Mouse (Mus musculus) liver, embryonic 14.5 days (tissue): ENCODE measurements at regions not wholly inside any gene's neighbourhood (a gene's known extent, or its start where the extent isn't known, plus 50 kb on each side); places are given as distances from the start of the nearest gene placed in this dataset.

ENCODE experiments used
- ATAC-seq: fragments of 200-750 bp; cut with Nextera tagmentation; 2 replicates; pipeline ENCODE4 v1.8.0; 2017; ENCODE audit warnings: moderate number of reproducible peaks, mild to moderate bottlenecking, moderate library complexity; ENCODE audit not compliant: insufficient read depth
- DNase-seq, 3 experiments: peaks; one replicate each; pipeline ENCODE4 v3.0.0-alpha.2; 2012 to 2013; ENCODE audit warnings: low read depth in 3 of 3, low spot score in 3 of 3
- H3K27ac ChIP-seq: fragments of 300-500 bp; sonication (generic); 2 replicates; pipeline ENCODE4 v1.5.1; 2014; ENCODE audit warnings: moderate library complexity, mild to moderate bottlenecking, control low read depth, inconsistent platforms
- H3K27me3 ChIP-seq: fragments of 300-500 bp; sonication (generic); 2 replicates; pipeline ENCODE4 v1.6.1; 2014; ENCODE audit warnings: mild to moderate bottlenecking, low read length, moderate library complexity; ENCODE audit not compliant: control insufficient read depth, insufficient read depth
- H3K36me3 ChIP-seq: fragments of 300-500 bp; sonication (generic); replicated peaks from 2 replicates; pipeline ENCODE4 v1.6.1; 2014; ENCODE audit warnings: low read depth; ENCODE audit not compliant: control insufficient read depth, insufficient read depth
- H3K4me1 ChIP-seq, 2 experiments: fragments of 200-500 bp in 1 of 2; fragments of 300-500 bp in 1 of 2; sonication (generic) in 1 of 2; replicated peaks; 2 replicates each; pipeline ENCODE4 v1.6.1; 2012 to 2014; ENCODE audit warnings: antibody characterized with exemption in 1 of 2, inconsistent platforms in 1 of 2, low read length in 1 of 2; ENCODE audit not compliant: control insufficient read depth in 2 of 2, insufficient read depth in 2 of 2
- H3K4me2 ChIP-seq: fragments of 300-500 bp; sonication (generic); 2 replicates; pipeline ENCODE4 v1.6.1; 2014; ENCODE audit warnings: low read depth, mild to moderate bottlenecking, control low read depth, moderate library complexity
- H3K4me3 ChIP-seq, 2 experiments: fragments of 200-500 bp in 1 of 2; fragments of 300-500 bp in 1 of 2; sonication (generic) in 1 of 2; 2 replicates each; pipeline ENCODE4 v1.5.1; 2012 to 2014; ENCODE audit warnings: low read depth in 2 of 2, low read length in 2 of 2, mild to moderate bottlenecking in 2 of 2, control low read depth in 1 of 2, inconsistent platforms in 1 of 2, moderate library complexity in 1 of 2; ENCODE audit not compliant: insufficient read depth in 1 of 2
- H3K9ac ChIP-seq: fragments of 300-500 bp; sonication (generic); replicated peaks from 2 replicates; pipeline ENCODE4 v1.6.1; 2014; ENCODE audit warnings: mild to moderate bottlenecking, control low read depth, moderate library complexity
- H3K9me3 ChIP-seq: fragments of 300-500 bp; sonication (generic); 2 replicates; pipeline ENCODE4 v1.6.1; 2016; ENCODE audit warnings: low read length, mixed read lengths; ENCODE audit not compliant: control insufficient read depth
- CTCF ChIP-seq: IDR thresholded peaks from 2 replicates; pipeline ENCODE4 v1.5.1; 2016; ENCODE audit warnings: antibody characterized with exemption, low read depth, control low read depth
- EP300 ChIP-seq: IDR thresholded peaks from 2 replicates; pipeline ENCODE4 v1.6.1; 2016; ENCODE audit warnings: antibody characterized with exemption, low read depth
- WGBS: fragments of 180-500 bp; shearing (Covaris S2); extraction: QIAGEN DNeasy Blood & Tissue Kit; methylation state at CpG from one replicate; pipeline ENCODE4 v1.1.7; 2014; ENCODE audit not compliant: insufficient replicate concordance; 5-methylcytosine and 5-hydroxymethylcytosine counted together

DNA sequence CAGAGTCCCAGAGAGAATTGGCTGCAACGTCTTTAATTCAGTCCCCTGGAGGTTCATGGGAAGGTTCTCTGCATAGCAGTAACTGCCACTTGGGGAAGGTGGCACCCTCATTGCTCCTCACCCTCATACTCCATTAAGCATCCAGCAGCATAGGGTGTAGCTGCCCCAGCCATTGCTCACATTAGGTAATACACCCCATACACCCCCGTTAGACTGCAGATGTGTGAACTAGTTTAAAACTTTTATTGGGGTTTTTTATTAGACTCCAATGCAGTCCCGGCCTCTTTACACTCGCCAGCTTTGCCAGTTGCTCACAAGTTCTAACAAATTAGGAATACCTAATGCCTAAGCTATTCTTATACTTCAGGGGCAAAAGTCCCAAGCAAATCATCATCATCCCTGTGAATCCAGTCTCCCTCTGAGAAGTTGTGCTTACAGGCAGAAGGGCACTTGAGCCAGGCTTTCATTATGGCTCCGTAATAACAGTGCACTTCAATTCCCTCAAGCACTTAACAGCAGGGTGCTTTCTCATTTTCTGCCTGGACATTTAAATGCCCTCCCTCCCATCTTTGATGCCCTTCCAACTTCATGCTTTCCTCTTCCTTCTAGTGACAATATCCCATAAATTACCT is 265.7 kb downstream of the Lyplal1 start:
- DNase-seq (no peak), ATAC-seq (no peak)
- H3K27ac ChIP-seq: no peak overlapping the region
- no peak for TF ChIP-seq CTCF
- TF ChIP-seq EP300: no peak
- H3K4me2 ChIP-seq: no peak overlapping the region
- H3K27me3 ChIP-seq: no peaks in the 10 kb centered on the region
- H3K4me3 ChIP-seq: no peak overlapping the region
- H3K36me3 ChIP-seq: no peaks in the 10 kb centered on the region
- H3K9me3 ChIP-seq: no peaks in the 10 kb centered on the region
- 70% methylated on average over 5 of the region's 5 CpGs for WGBS
- no peaks in the 10 kb centered on the region for H3K4me1 ChIP-seq
- H3K9ac ChIP-seq: no peak overlapping the region

DNA sequence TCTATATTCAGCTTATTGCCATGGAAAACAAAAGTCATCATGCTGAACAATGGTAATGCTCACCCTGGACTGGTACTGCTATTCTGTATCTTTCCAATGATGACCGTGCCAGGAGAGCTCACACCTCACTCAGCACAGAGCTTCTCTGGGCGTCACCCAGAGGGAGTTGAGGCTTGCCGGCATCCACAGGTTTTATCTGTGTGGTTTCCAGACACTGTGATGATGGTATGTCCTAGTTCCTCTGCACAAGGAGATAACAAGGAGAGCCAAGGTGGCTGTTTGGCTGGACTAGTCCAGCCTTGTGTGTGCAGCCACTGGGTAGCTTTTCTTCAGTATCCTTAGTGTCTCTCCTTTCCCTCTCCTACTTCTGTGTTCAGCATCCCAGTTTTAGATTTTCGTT is 255.4 kb downstream of the Lyplal1 start:
- TF ChIP-seq EP300 (no peak), CTCF (no peak)
- WGBS: 27% methylated on average over 4 of the region's 4 CpGs
- Histone ChIP-seq H3K9me3 (no peaks in the 10 kb centered on the region), H3K27me3 (no peaks in the 10 kb centered on the region), H3K36me3 (no peaks in the 10 kb centered on the region), H3K4me2 (no peak overlapping the region), H3K4me3 (no peak overlapping the region), H3K27ac (no peak overlapping the region), H3K9ac (no peak overlapping the region), H3K4me1 (0 out of 4 replicates have a peak, but pooled peaks cover 0 to 4% of the 10 kb centered on the region in 2 experiments)
- DNase-seq (no peak), ATAC-seq (peak; percentile 77)

DNA sequence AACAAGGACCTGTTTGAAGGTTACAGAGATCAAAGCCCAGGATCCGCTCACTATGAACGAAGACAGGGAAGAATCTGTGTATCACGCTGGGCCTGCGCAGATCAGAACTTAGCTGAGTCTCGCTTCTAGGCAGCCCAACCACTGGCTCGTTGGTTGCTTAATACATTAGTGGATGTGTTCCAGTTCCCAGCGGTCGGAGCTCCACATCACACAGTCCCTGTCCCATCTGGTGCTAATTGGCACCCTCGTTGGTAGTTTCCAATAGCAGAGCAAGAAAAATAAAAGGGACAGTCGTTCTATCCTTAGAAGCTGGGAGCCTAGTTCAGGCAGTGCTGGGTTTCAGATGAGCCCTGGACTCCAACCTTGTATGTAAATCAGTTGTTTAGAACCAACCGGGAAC is 251.2 kb downstream of the Lyplal1 start:
- TF ChIP-seq EP300 (no peak), CTCF (no peak)
- DNase-seq (no peak), ATAC-seq (no peak)
- H3K27me3 ChIP-seq: no peaks in the 10 kb centered on the region
- H3K4me1 ChIP-seq: 0 out of 4 replicates have a peak, but pooled peaks cover 0 to 4% of the 10 kb centered on the region in 2 experiments
- no peak overlapping the region for H3K4me3 ChIP-seq
- H3K9me3 ChIP-seq: no peaks in the 10 kb centered on the region
- H3K4me2 ChIP-seq: no peak overlapping the region
- 74% methylated on average over 11 of the region's 11 CpGs for WGBS
- H3K27ac ChIP-seq: no peak overlapping the region
- no peak overlapping the region for H3K9ac ChIP-seq
- no peaks in the 10 kb centered on the region for H3K36me3 ChIP-seq

DNA sequence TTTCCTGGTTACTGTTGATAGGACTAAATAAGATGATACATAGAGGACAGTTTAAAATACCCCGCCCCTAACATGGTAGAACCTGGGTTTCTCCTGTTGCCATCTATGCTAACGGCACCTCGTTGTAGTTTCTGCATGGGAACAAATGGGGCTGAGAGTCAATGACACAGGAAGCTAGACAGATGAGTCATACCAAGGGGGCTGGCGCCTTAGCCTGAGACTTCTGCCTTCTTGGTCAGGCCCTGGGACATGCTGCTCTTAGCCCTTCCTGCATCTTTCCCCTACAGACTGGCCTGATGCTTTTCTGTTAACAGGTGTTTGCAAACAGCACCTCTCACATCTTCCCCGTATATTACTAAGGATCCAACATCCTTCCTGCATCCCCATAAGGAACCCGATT is 250.5 kb downstream of the Lyplal1 start:
- WGBS: 41% methylated on average over 6 of the region's 6 CpGs
- no peak for TF ChIP-seq EP300
- TF ChIP-seq CTCF: no peak
- Histone ChIP-seq H3K36me3 (no peaks in the 10 kb centered on the region), H3K9ac (no peak overlapping the region), H3K9me3 (no peaks in the 10 kb centered on the region), H3K4me1 (0 out of 4 replicates have a peak, but pooled peaks cover 0 to 2% of the 10 kb centered on the region in 2 experiments), H3K4me2 (no peak overlapping the region), H3K27me3 (no peaks in the 10 kb centered on the region), H3K27ac (no peak overlapping the region), H3K4me3 (no peak overlapping the region)
- ATAC-seq (no peak), DNase-seq (no peak)

DNA sequence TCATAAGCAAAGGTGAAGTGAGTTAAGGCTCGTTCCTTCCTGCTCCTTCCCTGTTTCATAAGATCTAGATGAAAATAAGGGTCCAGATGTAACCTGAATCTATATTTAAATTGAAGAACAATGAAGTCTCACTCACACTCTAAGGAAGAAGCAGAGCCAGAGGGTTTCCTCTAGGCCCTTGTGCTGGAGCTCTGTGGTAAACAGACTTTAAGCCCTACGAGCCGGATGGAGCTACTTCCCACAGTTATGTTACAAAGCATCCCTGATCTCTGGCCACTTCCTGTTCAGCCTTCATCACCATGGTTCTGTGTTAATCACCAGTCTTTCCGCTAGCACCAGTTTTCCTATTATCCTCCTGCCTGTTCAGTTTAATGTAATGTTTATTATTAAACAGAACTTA is 250.1 kb downstream of the Lyplal1 start:
- WGBS: 59% methylated on average over 4 of the region's 4 CpGs
- H3K27me3 ChIP-seq: no peaks in the 10 kb centered on the region
- H3K4me1 ChIP-seq: no peaks in the 10 kb centered on the region
- no peak for TF ChIP-seq EP300
- no peak for TF ChIP-seq CTCF
- H3K9ac ChIP-seq: no peak overlapping the region
- DNase-seq (no peak), ATAC-seq (no peak)
- no peak overlapping the region for H3K27ac ChIP-seq
- H3K9me3 ChIP-seq: no peaks in the 10 kb centered on the region
- H3K4me2 ChIP-seq: no peak overlapping the region
- H3K36me3 ChIP-seq: no peaks in the 10 kb centered on the region
- no peak overlapping the region for H3K4me3 ChIP-seq
